Mouse (Mus musculus): Measurements from ENCODE around the gene Sirt4.

GRCm38 (mm10) chr5:115432395-115432794 is 52.1 kb downstream of the Sirt4 start:
- no peak for TF ChIP-seq USF1 (IDR thresholded peaks at IDR 0.05; ENCODE audit: low read depth)
- no peak for TF ChIP-seq POLR2A (IDR thresholded peaks at IDR 0.05; ENCODE audit: insufficient read length, low read depth)
- no peak for TF ChIP-seq E2F4 (IDR thresholded peaks at IDR 0.05; ENCODE audit: insufficient read depth)
- TF ChIP-seq TCF3 (IDR thresholded peaks at IDR 0.05; ENCODE audit: insufficient read length, low read depth), result no peak
- no peak for TF ChIP-seq MYOG (IDR thresholded peaks at IDR 0.05; ENCODE audit: control insufficient read depth in 1 of 3, insufficient read depth in 1 of 3, insufficient read length in 2 of 3, low read depth in 2 of 3)
- no peak for TF ChIP-seq MAX (IDR thresholded peaks at IDR 0.05; ENCODE audit: low read depth)
- no peak for TF ChIP-seq REST (IDR thresholded peaks at IDR 0.05; ENCODE audit: insufficient read depth, insufficient read length)
- no peak for TF ChIP-seq POLR2AphosphoS2 (IDR thresholded peaks at IDR 0.05; ENCODE audit: insufficient read length, low read depth)
